Comparison of ENCODE assay signal across 17 mouse cellular contexts in the genomic region with DNA sequence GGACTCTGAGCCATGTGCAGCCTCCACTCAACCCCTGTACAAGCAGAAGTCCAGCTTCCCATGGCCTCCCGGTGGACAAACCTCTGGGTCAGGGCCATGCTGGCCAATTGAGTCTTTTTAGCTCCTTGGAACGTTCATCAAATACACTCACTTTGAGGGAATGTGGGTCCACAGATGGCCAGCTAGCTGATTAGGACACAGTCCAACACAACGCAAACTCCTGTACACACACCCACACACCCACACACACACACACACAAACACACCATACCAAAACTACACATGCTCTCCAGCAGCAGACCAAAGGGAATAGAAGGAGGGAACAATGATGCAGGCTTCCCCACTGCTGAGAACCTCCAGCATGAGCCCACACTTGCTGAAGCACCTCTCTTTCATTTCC. TPM values are rescaled to one million over a fixed set of nuclear protein-coding genes. Genes with fewer than 3 reads are reported as not detected.
A peak's percentile ranks its signal among the peaks of the same experiment; 100 is the strongest.
DNase-seq lines count a peak whose midpoint lies in the region; ATAC-seq and TF ChIP-seq lines count a peak whose summit lies in the region.
"Had no signal": no experiment of that assay in that cellular context is flagged by ENCODE, and none has a peak within 500 bp of the region (broad histone marks: within the 10 kb centered on the region; RNA-seq: fewer than 3 reads in every experiment).

No protein-coding gene starts in this region.

- DNase-seq in frontal cortex, postnatal 10 days (ENCODE audit: low spot score in 2 of 2): no peak
- peak; percentile 8 to 17 for DNase-seq in left cerebral cortex, adult 18-20 months (ENCODE audit: low spot score in 2 of 2)
- no peak for DNase-seq in left cerebral cortex, postnatal 4 days
- peak; percentile 9 to 34 for DNase-seq in layer of hippocampus, adult 2 months (ENCODE audit: low spot score in 2 of 2)
- DNase-seq in skeletal muscle tissue, adult 2 months (ENCODE audit: low read depth, low spot score): peak; percentile 38
- DNase-seq in T-cell, adult 2 months (ENCODE audit: low spot score): no peak
- no peak for DNase-seq in retina, postnatal 1 day
- DNase-seq: cerebellum, adult 11 months; liver, embryonic 13.5 days; spleen, adult 18-20 months; thymus, postnatal 25 days had no signal

- no peak overlapping the region for H3K4me3 ChIP-seq in layer of hippocampus, adult 2 months
- H3K4me3 ChIP-seq: embryonic facial prominence, embryonic 12.5 days; forebrain, embryonic 10.5 days; liver, embryonic 13.5 days; midbrain, embryonic 15.5 days had no signal

- TF ChIP-seq CTCF in layer of hippocampus, adult 2 months (conservative IDR thresholded peaks at IDR 0.05): no peak

- no peak overlapping the region for H3K27ac ChIP-seq in layer of hippocampus, adult 2 months
- H3K27ac ChIP-seq: embryonic facial prominence, embryonic 12.5 days; forebrain, embryonic 10.5 days; liver, embryonic 13.5 days; midbrain, embryonic 15.5 days had no signal

- ATAC-seq in frontal cortex, adult (ENCODE audit: low TSS enrichment): peak; percentile 83

- intact Hi-C loops in left cerebral cortex, postnatal 4 days (cut with DNase I): loop anchor here (10.0 kb wide), 1 partner anchor 179 kb away; no protein-coding TSS in a partner anchor

RNA-seq across cellular contexts. Expression of gene Serpina3g, which starts 9.6 kb away (rescaled TPM):
- total RNA-seq in left cerebral cortex, adult 18-20 months (2021): under 1 TPM in 1 of 2 experiments, not detected in 1; 0.44 TPM
- total RNA-seq in left cerebral cortex, postnatal 4 days (2021): under 1 TPM in 1 of 2 experiments, not detected in 1; 0.50 TPM
- total RNA-seq in layer of hippocampus, adult 2 months (2021): 1 to 10 TPM; 1.1 to 1.4 TPM

RNA-seq across cellular contexts. Expression of gene Serpina3i, which starts 17.3 kb away (rescaled TPM):
- total RNA-seq in left cerebral cortex, adult 18-20 months (2021): not detected
- total RNA-seq in left cerebral cortex, postnatal 4 days (2021): not detected
- total RNA-seq in layer of hippocampus, adult 2 months (2021): 1 to 10 TPM in 1 of 2 experiments, not detected in 1; 1.5 TPM
- total RNA-seq: layer of hippocampus, postnatal 10 days; megakaryocyte, adult 5-6 weeks had no signal

RNA-seq across cellular contexts. Expression of gene Serpina3f, which starts 31.3 kb away (rescaled TPM):
- not detected for total RNA-seq in left cerebral cortex, adult 18-20 months (2021)
- total RNA-seq in left cerebral cortex, postnatal 4 days (2021): not detected
- total RNA-seq in layer of hippocampus, adult 2 months (2021): not detected
- total RNA-seq: layer of hippocampus, postnatal 10 days had no signal

Comparison
In these comparisons a context has a peak if more than half of its experiments do, and no peak if none do; other contexts are left out.
1. DNase-seq: peak in left cerebral cortex, adult 18-20 months (2 of 2), layer of hippocampus, adult 2 months (2 of 2) and skeletal muscle tissue, adult 2 months (single experiment); none in frontal cortex, postnatal 10 days (0 of 2), left cerebral cortex, postnatal 4 days (single experiment), T-cell, adult 2 months (single experiment) and retina, postnatal 1 day (single experiment).